In the genomic region with DNA sequence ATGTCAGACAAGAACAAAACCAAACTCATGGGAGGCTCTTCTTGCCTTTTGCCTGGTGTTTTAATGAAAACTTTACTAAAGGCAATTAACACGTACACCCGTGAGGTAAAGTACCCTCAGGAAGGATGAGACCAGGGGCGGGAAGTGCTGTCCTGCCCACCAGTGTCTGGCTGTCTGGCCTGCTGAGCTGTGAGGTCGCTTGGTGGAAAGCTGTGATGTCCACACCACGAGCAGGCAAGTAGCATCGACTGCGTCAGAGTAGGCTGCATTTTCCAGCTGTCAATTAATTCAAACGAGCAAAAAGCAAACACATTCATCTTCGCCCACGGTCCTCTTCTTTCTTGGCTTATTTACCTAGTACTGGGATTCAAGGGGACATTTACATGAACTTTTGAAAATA, we compare ENCODE assay signal across 23 mouse cellular contexts.
A peak's percentile ranks its signal among the peaks of the same experiment; 100 is the strongest.
DNase-seq lines count a peak whose midpoint lies in the region; ATAC-seq and TF ChIP-seq lines count a peak whose summit lies in the region.
"Had no signal": no experiment of that assay in that cellular context is flagged by ENCODE, and none has a peak within 500 bp of the region (broad histone marks: within the 10 kb centered on the region; RNA-seq: fewer than 3 reads in every experiment).

No protein-coding gene starts in this region.

- ATAC-seq in liver, postnatal 0 days = no peak
- no peak for ATAC-seq in liver, embryonic 12.5 days
- ATAC-seq: forebrain, embryonic 16.5 days; intestine, embryonic 16.5 days; lung, postnatal 0 days had no signal

- H3K9ac ChIP-seq in liver, postnatal 0 days (replicated peaks) = no peak overlapping the region
- H3K9ac ChIP-seq in liver, embryonic 12.5 days = no peak overlapping the region
- H3K9ac ChIP-seq: hindbrain, embryonic 15.5 days; neural tube, embryonic 13.5 days had no signal

- no peak for TF ChIP-seq CTCF in liver, postnatal 0 days (IDR thresholded peaks at IDR 0.05; ENCODE audit: low read depth)

- H3K27ac ChIP-seq in liver, postnatal 0 days (ENCODE audit: low read depth) = 0 out of 2 replicates have a peak overlapping the region, but pooled peaks have one; percentile 3
- H3K27ac ChIP-seq in liver, embryonic 12.5 days = no peak overlapping the region
- H3K27ac ChIP-seq: embryonic facial prominence, embryonic 10.5 days; forebrain, embryonic 10.5 days; hindbrain, embryonic 15.5 days; kidney, postnatal 0 days; neural tube, embryonic 13.5 days had no signal

- no peak overlapping the region for H3K4me2 ChIP-seq in liver, postnatal 0 days (ENCODE audit: low read depth, low read length)
- no peak overlapping the region for H3K4me2 ChIP-seq in liver, embryonic 12.5 days
- H3K4me2 ChIP-seq: hindbrain, embryonic 15.5 days; midbrain, embryonic 11.5 days; neural tube, embryonic 13.5 days had no signal

- H3K27me3 ChIP-seq in liver, postnatal 0 days (ENCODE audit: insufficient read depth, low read length) = no peaks in the 10 kb centered on the region
- H3K27me3 ChIP-seq in liver, embryonic 12.5 days (replicated peaks) = no peaks in the 10 kb centered on the region
- H3K27me3 ChIP-seq: hindbrain, embryonic 15.5 days had no signal

- no peak for TF ChIP-seq EP300 in liver, postnatal 0 days (IDR thresholded peaks at IDR 0.05; ENCODE audit: low read depth)

- H3K9me3 ChIP-seq in liver, postnatal 0 days (ENCODE audit: low read length) = no peaks in the 10 kb centered on the region
- no peaks in the 10 kb centered on the region for H3K9me3 ChIP-seq in liver, embryonic 12.5 days (replicated peaks)
- H3K9me3 ChIP-seq: embryonic facial prominence, embryonic 10.5 days; forebrain, embryonic 10.5 days; hindbrain, embryonic 15.5 days; neural tube, embryonic 13.5 days had no signal

- peaks cover 16% of the 10 kb centered on the region for H3K4me1 ChIP-seq in liver, postnatal 0 days (ENCODE audit: insufficient read depth)
- H3K4me1 ChIP-seq in liver, embryonic 12.5 days = 0 out of 2 replicates have a peak, but pooled peaks cover 9% of the 10 kb centered on the region

- no peaks in the 10 kb centered on the region for H3K36me3 ChIP-seq in liver, postnatal 0 days (replicated peaks; ENCODE audit: insufficient read depth, low read length)
- no peaks in the 10 kb centered on the region for H3K36me3 ChIP-seq in liver, embryonic 12.5 days
- H3K36me3 ChIP-seq: embryonic facial prominence, embryonic 10.5 days; forebrain, embryonic 10.5 days; hindbrain, embryonic 15.5 days; neural tube, embryonic 13.5 days had no signal

- WGBS in liver, postnatal 0 days (ENCODE audit: insufficient replicate concordance) = 65% methylated on average over 10 of the region's 10 CpGs
- WGBS in liver, embryonic 12.5 days (ENCODE audit: insufficient replicate concordance) = 63% methylated on average over 10 of the region's 10 CpGs

- DNase-seq in liver, postnatal 0 days = no peak
- DNase-seq in thymus, postnatal 25 days = peak; percentile 53
- no peak for DNase-seq in thymus, postnatal 10 days (ENCODE audit: low spot score in 2 of 2)
- DNase-seq in induced T-regulatory cell, adult 2 months (ENCODE audit: low read depth) = peak; percentile 65
- no peak for DNase-seq in gastrocnemius, postnatal 4 days (ENCODE audit: low spot score in 2 of 2)
- DNase-seq in lung, postnatal 14 days = no peak
- DNase-seq: adrenal gland, postnatal 25 days; cerebellum, adult 9-10 months; gastrocnemius, postnatal 25 days; left cerebral cortex, postnatal 4 days; liver; retina, postnatal 1 day; right cerebral cortex, postnatal 4 days had no signal

- H3K4me3 ChIP-seq in liver, postnatal 0 days (ENCODE audit: low read depth, low read length) = no peak overlapping the region
- no peak overlapping the region for H3K4me3 ChIP-seq in liver, embryonic 12.5 days
- H3K4me3 ChIP-seq: embryonic facial prominence, embryonic 10.5 days; forebrain, embryonic 10.5 days; hindbrain, embryonic 15.5 days; neural tube, embryonic 13.5 days had no signal

Comparison
In these comparisons a context has a peak if more than half of its experiments do, and no peak if none do; other contexts are left out.
1. DNase-seq: peak in thymus, postnatal 25 days (single experiment) and induced T-regulatory cell, adult 2 months (single experiment); none in liver, postnatal 0 days (single experiment), thymus, postnatal 10 days (0 of 2), gastrocnemius, postnatal 4 days (0 of 2) and lung, postnatal 14 days (single experiment).